Mouse (Mus musculus) MEL (cell line): Measurements from ENCODE around the gene Elovl5. TPM values are rescaled to one million over a fixed set of nuclear protein-coding genes. Genes with fewer than 3 reads are reported as not detected.

Source experiments
- DNase-seq: peaks from one replicate; pipeline ENCODE4 v3.0.0; 2011; ENCODE audit warnings: low read depth, low spot score
- H3K27ac ChIP-seq: 2 replicates; pipeline ENCODE4 v1.5.1; 2012; ENCODE audit warnings: low read depth, mild to moderate bottlenecking, control low read depth, low read length, moderate library complexity; ENCODE audit not compliant: control insufficient read depth
- H3K27me3 ChIP-seq, 2 experiments: fragments of 150-350 bp in 1 of 2; sonication (generic) in 1 of 2; 2 replicates each; pipeline ENCODE4 v1.6.1; 2012; ENCODE audit warnings: low read length in 2 of 2, mild to moderate bottlenecking in 2 of 2, improper control_type of control experiment in 1 of 2, moderate library complexity in 1 of 2; ENCODE audit not compliant: insufficient read depth in 2 of 2, control insufficient read depth in 1 of 2
- H3K36me3 ChIP-seq, 2 experiments: 2 replicates each; pipeline ENCODE4 v1.6.1; 2012 to 2014; ENCODE audit warnings: low read length in 2 of 2, improper control_type of control experiment in 1 of 2, inconsistent platforms in 1 of 2, mild to moderate bottlenecking in 1 of 2; ENCODE audit not compliant: insufficient read depth in 2 of 2, control insufficient read depth in 1 of 2
- H3K4me1 ChIP-seq, 2 experiments: fragments of 150-350 bp in 1 of 2; sonication (generic) in 1 of 2; 2 replicates each; pipeline ENCODE4 v1.6.1; 2012; ENCODE audit warnings: low read length in 2 of 2, improper control_type of control experiment in 1 of 2, mild to moderate bottlenecking in 1 of 2; ENCODE audit not compliant: insufficient read depth in 2 of 2, control insufficient read depth in 1 of 2
- H3K4me3 ChIP-seq, 2 experiments: fragments of 150-350 bp in 1 of 2; sonication (generic) in 1 of 2; 2 replicates each; pipeline ENCODE4 v1.5.1; 2012; ENCODE audit warnings: low read depth in 2 of 2, low read length in 2 of 2, mild to moderate bottlenecking in 2 of 2, moderate library complexity in 2 of 2, control low read depth in 1 of 2, improper control_type of control experiment in 1 of 2; ENCODE audit not compliant: control insufficient read depth in 1 of 2, insufficient read depth in 1 of 2
- H3K79me2 ChIP-seq: 2 replicates; pipeline ENCODE4 v1.6.1; 2012; ENCODE audit warnings: mild to moderate bottlenecking, low read length, moderate library complexity; ENCODE audit not compliant: control insufficient read depth, poor library complexity, insufficient read depth
- H3K9ac ChIP-seq: 2 replicates; pipeline ENCODE4 v1.6.1; 2012; ENCODE audit warnings: low read depth, mild to moderate bottlenecking, control low read depth, low read length, moderate library complexity; ENCODE audit not compliant: control insufficient read depth, poor library complexity, severe bottlenecking
- H3K9me3 ChIP-seq: fragments of 150-350 bp; sonication (generic); replicated peaks from 2 replicates; pipeline ENCODE4 v1.6.1; 2012; ENCODE audit warnings: mild to moderate bottlenecking, low read length, improper control_type of control experiment, moderate library complexity; ENCODE audit not compliant: insufficient read depth
- BHLHE40 ChIP-seq: IDR thresholded peaks from 2 replicates; pipeline ENCODE4 v1.6.1; 2012; ENCODE audit warnings: low read depth, mild to moderate bottlenecking, inconsistent platforms, low read length, improper control_type of control experiment, borderline replicate concordance
- CHD1 ChIP-seq: IDR thresholded peaks from 2 replicates; pipeline ENCODE4 v1.6.1; 2012; ENCODE audit warnings: low read depth, mild to moderate bottlenecking, inconsistent platforms, low read length, improper control_type of control experiment
- E2F4 ChIP-seq: IDR thresholded peaks from 2 replicates; pipeline ENCODE4 v1.6.1; 2011; ENCODE audit warnings: low read depth, low read length, improper control_type of control experiment, borderline replicate concordance
- GABPA ChIP-seq: IDR thresholded peaks from 2 replicates; pipeline ENCODE4 v1.6.1; 2012; ENCODE audit warnings: low read depth, mild to moderate bottlenecking, inconsistent platforms, low read length, improper control_type of control experiment, moderate library complexity
- HCFC1 ChIP-seq: IDR thresholded peaks from 2 replicates; pipeline ENCODE4 v1.6.1; 2012; ENCODE audit warnings: low read depth, mild to moderate bottlenecking, inconsistent platforms, low read length, improper control_type of control experiment, moderate library complexity
- MAX ChIP-seq: IDR thresholded peaks from 2 replicates; pipeline ENCODE4 v1.6.1; 2011; ENCODE audit warnings: low read length, improper control_type of control experiment
- MAZ ChIP-seq: IDR thresholded peaks from 2 replicates; pipeline ENCODE4 v1.6.1; 2012; ENCODE audit warnings: low read depth, mild to moderate bottlenecking, inconsistent platforms, low read length, improper control_type of control experiment
- MXI1 ChIP-seq: IDR thresholded peaks from 2 replicates; pipeline ENCODE4 v1.6.1; 2011; ENCODE audit warnings: mild to moderate bottlenecking, low read depth, low read length, improper control_type of control experiment
- NRF1 ChIP-seq: IDR thresholded peaks from 2 replicates; pipeline ENCODE4 v1.6.1; 2014; ENCODE audit warnings: low read depth, mild to moderate bottlenecking, inconsistent platforms, low read length, improper control_type of control experiment, moderate library complexity; ENCODE audit not compliant: poor library complexity, insufficient read depth, severe bottlenecking
- POLR2AphosphoS2 ChIP-seq: IDR thresholded peaks from 2 replicates; pipeline ENCODE4 v1.6.1; 2011; ENCODE audit warnings: low read length, improper control_type of control experiment
- POLR2AphosphoS5 ChIP-seq: IDR thresholded peaks from 2 replicates; pipeline ENCODE4 v1.6.1; 2012; ENCODE audit warnings: low read depth, borderline replicate concordance, mild to moderate bottlenecking, inconsistent platforms, low read length, moderate library complexity, mixed read lengths
- RAD21 ChIP-seq: IDR thresholded peaks from 2 replicates; pipeline ENCODE4 v1.6.1; 2011; ENCODE audit warnings: mild to moderate bottlenecking, low read depth, low read length, improper control_type of control experiment
- RCOR1 ChIP-seq: IDR thresholded peaks from 2 replicates; pipeline ENCODE4 v1.6.1; 2012; ENCODE audit warnings: low read depth, mild to moderate bottlenecking, inconsistent platforms, low read length, improper control_type of control experiment
- SMC3 ChIP-seq: IDR thresholded peaks from 2 replicates; pipeline ENCODE4 v1.6.1; 2011; ENCODE audit warnings: low read depth, low read length, improper control_type of control experiment
- TAL1 ChIP-seq: IDR thresholded peaks from 2 replicates; pipeline ENCODE4 v1.6.1; 2012; ENCODE audit warnings: mild to moderate bottlenecking, inconsistent platforms, low read length, moderate library complexity, mixed read lengths
- TBP ChIP-seq: IDR thresholded peaks from 2 replicates; pipeline ENCODE4 v1.8.0; 2011; ENCODE audit warnings: low read depth, low read length, improper control_type of control experiment
- USF2 ChIP-seq, 2 experiments: IDR thresholded peaks; 2 replicates each; pipeline ENCODE4 v1.6.1; 2011 to 2012; ENCODE audit warnings: improper control_type of control experiment in 2 of 2, low read length in 2 of 2, borderline replicate concordance in 1 of 2, inconsistent platforms in 1 of 2, low read depth in 1 of 2, mild to moderate bottlenecking in 1 of 2; ENCODE audit not compliant: insufficient read depth in 1 of 2
- ZC3H11A ChIP-seq: IDR thresholded peaks from 2 replicates; pipeline ENCODE4 v1.6.1; 2012; ENCODE audit warnings: low read depth, mild to moderate bottlenecking, inconsistent platforms, low read length, improper control_type of control experiment
- ZKSCAN1 ChIP-seq: IDR thresholded peaks from 2 replicates; pipeline ENCODE4 v1.6.1; 2012; ENCODE audit warnings: low read depth, mild to moderate bottlenecking, inconsistent platforms, low read length, improper control_type of control experiment, moderate library complexity
- ZMIZ1 ChIP-seq: IDR thresholded peaks from 2 replicates; pipeline ENCODE4 v1.6.1; 2012; ENCODE audit warnings: low read depth, mild to moderate bottlenecking, inconsistent platforms, low read length, improper control_type of control experiment, moderate library complexity
- polyA plus RNA-seq, 2 experiments: library from polyadenylated mRNA; stranded (reverse) in 1 of 2; unstranded in 1 of 2; fragments of >175 nt in 1 of 2; fragments of >200 nt in 1 of 2; gene quantifications; 2 replicates each; pipeline versions ENCODE4 v1.2.1 to v1.2.4; 2012; ENCODE audit warnings: low replicate concordance in 2 of 2, low read depth in 1 of 2; ENCODE audit not compliant: insufficient read length in 2 of 2, insufficient read depth in 1 of 2, missing spikeins in 1 of 2
- total RNA-seq: library from RNA; depleted of rRNA; stranded (reverse); fragments of 300-350 nt; gene quantifications from 2 replicates; pipeline ENCODE4 v1.2.3, GENCODE M21; 2012

Gene Elovl5
- total and polyA plus RNA-seq, 3 experiments: 52.3 to 73.0 (median 58.3) TPM

- H3K36me3 ChIP-seq: no peaks in the 10 kb centered on the region; a peak in 1 of 4 replicates
- H3K4me1 ChIP-seq: 0 out of 4 replicates have a peak, but pooled peaks cover 0 to 5% of the 10 kb centered on the region in 2 experiments
- H3K4me3 ChIP-seq: no peak overlapping the region
- H3K79me2 ChIP-seq: no peaks in the 10 kb centered on the region
- DNase-seq: no peak
- peaks cover 0 to 2% of the 10 kb centered on the region in 2 experiments; a peak in 2 of 4 replicates for H3K27me3 ChIP-seq
- H3K9ac ChIP-seq: no peak overlapping the region
- no peak for TF ChIP-seq NRF1
- no peak for TF ChIP-seq ZMIZ1
- TF ChIP-seq TBP: no peak
- TF ChIP-seq USF2 (IDR thresholded peaks at IDR 0.05; ENCODE audit: borderline replicate concordance in 1 of 2, insufficient read depth in 1 of 2, low read depth in 1 of 2, low read length in 2 of 2): no peak
- no peak for TF ChIP-seq ZC3H11A
- no peak for TF ChIP-seq CHD1
- TF ChIP-seq POLR2AphosphoS2: no peak
- TF ChIP-seq E2F4: no peak
- no peak for TF ChIP-seq ZKSCAN1
- no peak for TF ChIP-seq MAZ
- TF ChIP-seq TAL1: no peak
- no peak for TF ChIP-seq MAX
- no peak for TF ChIP-seq POLR2AphosphoS5
- TF ChIP-seq RCOR1: no peak
- TF ChIP-seq BHLHE40: no peak
- no peak for TF ChIP-seq MXI1
- no peak for TF ChIP-seq SMC3
- no peak for TF ChIP-seq HCFC1
- TF ChIP-seq GABPA: no peak
- TF ChIP-seq RAD21: no peak
- no peak overlapping the region for H3K27ac ChIP-seq
- H3K9me3 ChIP-seq: no peaks in the 10 kb centered on the region
These were observed 83.7 kb downstream of the Elovl5 start for GRCm38 (mm10) chr9:78000586-78001500.
